Mouse (Mus musculus) kidney, adult 2 months (tissue): ENCODE data around the gene Traf3ip2.

Experiments used
- CTCF ChIP-seq: fragments of 200-500 bp; conservative IDR thresholded peaks from 2 replicates; pipeline ENCODE4 v1.5.1; 2011; ENCODE audit warnings: low read depth, mild to moderate bottlenecking, control low read depth, low read length, moderate library complexity, mixed read lengths; ENCODE audit not compliant: insufficient read depth, insufficient read length
- POLR2A ChIP-seq: fragments of 200-500 bp; IDR thresholded peaks from one replicate; pipeline ENCODE4 v1.6.1; 2011; ENCODE audit warnings: low read depth, low read length, control low read depth

DNA sequence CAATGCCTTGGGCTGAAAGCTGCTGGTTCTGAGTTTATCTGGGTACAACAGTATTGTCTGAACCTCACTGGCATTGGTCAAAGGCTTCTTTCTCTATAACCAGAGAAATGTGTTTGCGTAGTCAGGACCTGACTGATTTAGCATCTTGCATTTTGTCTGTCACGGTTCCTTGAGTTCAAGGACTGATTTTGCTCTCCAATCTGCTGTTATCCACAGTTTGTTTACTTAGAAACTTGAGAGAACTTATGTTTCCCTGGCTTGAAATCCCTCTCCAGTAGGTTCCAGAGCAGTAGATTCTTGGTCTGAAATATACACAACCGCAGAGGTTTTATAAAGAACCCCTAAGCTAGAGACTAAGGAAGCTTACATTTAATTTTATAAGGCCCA lies 47.5 kb downstream of the Traf3ip2 start:
- TF ChIP-seq POLR2A (no peak), CTCF (no peak)
